ENCODE assay signal across 15 mouse cellular contexts in genomic region chr5:146307046-146307743, GRCm38 (mm10).
DNase-seq lines count a peak whose midpoint lies in the region; ATAC-seq and TF ChIP-seq lines count a peak whose summit lies in the region.
"Had no signal": no experiment of that assay in that cellular context is flagged by ENCODE, and none has a peak within 500 bp of the region (broad histone marks: within the 10 kb centered on the region; RNA-seq: fewer than 3 reads in every experiment).

No protein-coding gene starts in this region.

- DNase-seq in adrenal gland, postnatal 10 days: peak; percentile 25
- DNase-seq in adrenal gland, adult (ENCODE audit: inconsistent age in 2 of 2, low spot score in 1 of 2): no peak
- DNase-seq in MEL (ENCODE audit: low read depth, low spot score): peak; percentile 84
- DNase-seq in liver, embryonic 11.5 days (ENCODE audit: low spot score): no peak
- peak; percentile 85 for DNase-seq in lung, postnatal 0 days (ENCODE audit: low spot score)
- DNase-seq in midbrain, embryonic 14.5 days: no peak
- DNase-seq in limb, embryonic 10.5 days (ENCODE audit: low spot score): no peak
- DNase-seq: cerebellum, adult 9-10 months; heart, adult 2 months; kidney, adult 9 months had no signal

- peak in 1 of 2 experiments; percentile 14; a peak in 1 of 4 replicates for TF ChIP-seq POLR2A in MEL (IDR thresholded peaks at IDR 0.05; ENCODE audit: control insufficient read depth in 1 of 2, insufficient read depth in 1 of 2, low read depth in 1 of 2, low read length in 2 of 2, poor library complexity in 1 of 2)

- WGBS in liver, embryonic 11.5 days: 64% methylated on average over 8 of the region's 8 CpGs
- 64% methylated on average over 8 of the region's 8 CpGs for WGBS in lung, postnatal 0 days
- 92% methylated on average over 8 of the region's 8 CpGs for WGBS in midbrain, embryonic 14.5 days
- 93% methylated on average over 8 of the region's 8 CpGs for WGBS in limb, embryonic 10.5 days

- ATAC-seq in liver, embryonic 11.5 days (replicated peaks; ENCODE audit: low FRiP score): peak; percentile 68
- peak; percentile 87 for ATAC-seq in lung, postnatal 0 days
- no peak for ATAC-seq in megakaryocyte progenitor cell, adult 5-6 weeks (replicated peaks; ENCODE audit: poor library complexity)
- ATAC-seq in midbrain, embryonic 14.5 days (ENCODE audit: low FRiP score, low TSS enrichment): no peak

- peaks cover 7 to 28% of the 10 kb centered on the region in 2 experiments; a peak in 3 of 4 replicates for H3K36me3 ChIP-seq in MEL (ENCODE audit: control insufficient read depth in 1 of 2, insufficient read depth in 2 of 2, low read length in 2 of 2)
- H3K36me3 ChIP-seq in liver, embryonic 11.5 days (ENCODE audit: control insufficient read depth, insufficient read depth, low read length): 0 out of 2 replicates have a peak, but pooled peaks cover 2% of the 10 kb centered on the region
- H3K36me3 ChIP-seq in lung, postnatal 0 days (ENCODE audit: insufficient read depth, low read length): no peaks in the 10 kb centered on the region
- peaks cover 12% of the 10 kb centered on the region for H3K36me3 ChIP-seq in midbrain, embryonic 14.5 days (ENCODE audit: control insufficient read depth, insufficient read depth, low read length)
- H3K36me3 ChIP-seq in limb, embryonic 10.5 days: peaks cover 38% of the 10 kb centered on the region

- H3K27me3 ChIP-seq in MEL (ENCODE audit: control insufficient read depth in 1 of 2, insufficient read depth in 2 of 2, low read length in 2 of 2): no peaks in the 10 kb centered on the region
- no peaks in the 10 kb centered on the region for H3K27me3 ChIP-seq in liver, embryonic 11.5 days (replicated peaks; ENCODE audit: control insufficient read depth, insufficient read depth, low read length)
- H3K27me3 ChIP-seq in lung, postnatal 0 days (replicated peaks; ENCODE audit: insufficient read depth, low read length): no peaks in the 10 kb centered on the region
- H3K27me3 ChIP-seq in midbrain, embryonic 14.5 days (ENCODE audit: control insufficient read depth, insufficient read depth, low read length): no peaks in the 10 kb centered on the region
- H3K27me3 ChIP-seq in limb, embryonic 10.5 days (ENCODE audit: low read depth, poor library complexity, severe bottlenecking): no peaks in the 10 kb centered on the region
- H3K27me3 ChIP-seq: hindbrain, embryonic 13.5 days; limb, embryonic 13.5 days; midbrain, embryonic 12.5 days had no signal

- TF ChIP-seq EP300 in MEL (IDR thresholded peaks at IDR 0.05; ENCODE audit: low read depth in 1 of 2, low read length in 2 of 2): peak; percentile 15 to 59; a peak in 2 of 4 replicates
- 0 out of 2 replicates have a peak, but pooled peaks have one; percentile 34 for TF ChIP-seq EP300 in lung, postnatal 0 days (IDR thresholded peaks at IDR 0.05)

- H3K4me2 ChIP-seq in liver, embryonic 11.5 days: peak overlapping the region; percentile 18; the same call in 1 of the 2 replicates
- no peak overlapping the region for H3K4me2 ChIP-seq in lung, postnatal 0 days (replicated peaks; ENCODE audit: low read depth, low read length)
- no peak overlapping the region for H3K4me2 ChIP-seq in midbrain, embryonic 14.5 days (ENCODE audit: low read length)
- H3K4me2 ChIP-seq: hindbrain, embryonic 13.5 days; limb, embryonic 13.5 days; midbrain, embryonic 12.5 days had no signal

- no peak for TF ChIP-seq CTCF in MEL (IDR thresholded peaks at IDR 0.05 in 2 of 3, conservative IDR thresholded peaks at IDR 0.05 in 1 of 3; ENCODE audit: control insufficient read depth in 1 of 3, insufficient read depth in 1 of 3, low read depth in 2 of 3, low read length in 3 of 3, poor library complexity in 1 of 3, severe bottlenecking in 1 of 3)
- TF ChIP-seq CTCF in lung, postnatal 0 days (IDR thresholded peaks at IDR 0.05): no peak

- peak overlapping the region; percentile 89 for H3K27ac ChIP-seq in MEL (ENCODE audit: control insufficient read depth, low read depth, low read length)
- H3K27ac ChIP-seq in liver, embryonic 11.5 days (ENCODE audit: low read depth, low read length): peak overlapping the region; percentile 93
- H3K27ac ChIP-seq in lung, postnatal 0 days (ENCODE audit: low read length): peak overlapping the region; percentile 72
- no peak overlapping the region for H3K27ac ChIP-seq in midbrain, embryonic 14.5 days (replicated peaks; ENCODE audit: low read depth, low read length)
- no peak overlapping the region for H3K27ac ChIP-seq in limb, embryonic 10.5 days
- H3K27ac ChIP-seq: forebrain, embryonic 10.5 days; heart, adult 2 months; hindbrain, embryonic 13.5 days; limb, embryonic 13.5 days; midbrain, embryonic 12.5 days had no signal

- H3K79me2 ChIP-seq in MEL (ENCODE audit: control insufficient read depth, insufficient read depth, low read length, poor library complexity): no peaks in the 10 kb centered on the region

- no peak for TF ChIP-seq RAD21 in MEL (IDR thresholded peaks at IDR 0.05; ENCODE audit: low read depth, low read length)

- H3K4me1 ChIP-seq in MEL (ENCODE audit: control insufficient read depth in 1 of 2, insufficient read depth in 2 of 2, low read length in 2 of 2): peaks cover 19 to 26% of the 10 kb centered on the region in 2 experiments
- peaks cover 16% of the 10 kb centered on the region for H3K4me1 ChIP-seq in liver, embryonic 11.5 days (replicated peaks; ENCODE audit: control insufficient read depth, insufficient read depth, low read length)
- H3K4me1 ChIP-seq in lung, postnatal 0 days (ENCODE audit: insufficient read depth, low read depth, low read length): no peaks in the 10 kb centered on the region; the same call in 1 of the 2 replicates
- H3K4me1 ChIP-seq in midbrain, embryonic 14.5 days (ENCODE audit: control insufficient read depth, insufficient read depth, low read length): no peaks in the 10 kb centered on the region
- H3K4me1 ChIP-seq in limb, embryonic 10.5 days: no peaks in the 10 kb centered on the region
- H3K4me1 ChIP-seq: forebrain, embryonic 10.5 days; hindbrain, embryonic 13.5 days; limb, embryonic 13.5 days; midbrain, embryonic 12.5 days had no signal

- H3K4me3 ChIP-seq in MEL (ENCODE audit: control insufficient read depth in 1 of 2, insufficient read depth in 1 of 2, low read depth in 2 of 2, low read length in 2 of 2): peak overlapping the region in 1 of 2 experiments; percentile 4; a peak in 2 of 4 replicates
- H3K4me3 ChIP-seq in liver, embryonic 11.5 days (ENCODE audit: low read depth, low read length): no peak overlapping the region
- H3K4me3 ChIP-seq in lung, postnatal 0 days (ENCODE audit: low read depth, low read length): no peak overlapping the region
- H3K4me3 ChIP-seq in midbrain, embryonic 14.5 days (replicated peaks; ENCODE audit: low read depth, low read length): no peak overlapping the region
- no peak overlapping the region for H3K4me3 ChIP-seq in limb, embryonic 10.5 days
- H3K4me3 ChIP-seq: forebrain, embryonic 10.5 days; heart, adult 2 months; hindbrain, embryonic 13.5 days; limb, embryonic 13.5 days; midbrain, embryonic 12.5 days had no signal

- H3K9me3 ChIP-seq in MEL (replicated peaks; ENCODE audit: insufficient read depth, low read length): no peaks in the 10 kb centered on the region
- peaks cover 3% of the 10 kb centered on the region; the same call in 1 of the 2 replicates for H3K9me3 ChIP-seq in liver, embryonic 11.5 days (ENCODE audit: control insufficient read depth, low read length)
- H3K9me3 ChIP-seq in lung, postnatal 0 days (ENCODE audit: low read length): no peaks in the 10 kb centered on the region
- H3K9me3 ChIP-seq in midbrain, embryonic 14.5 days (ENCODE audit: control insufficient read depth, low read length): no peaks in the 10 kb centered on the region
- no peaks in the 10 kb centered on the region for H3K9me3 ChIP-seq in limb, embryonic 10.5 days (replicated peaks)
- H3K9me3 ChIP-seq: forebrain, embryonic 10.5 days; hindbrain, embryonic 13.5 days; limb, embryonic 13.5 days; midbrain, embryonic 12.5 days had no signal

- peak overlapping the region; percentile 32 for H3K9ac ChIP-seq in MEL (ENCODE audit: control insufficient read depth, low read depth, low read length, poor library complexity, severe bottlenecking)
- no peak overlapping the region for H3K9ac ChIP-seq in liver, embryonic 11.5 days (ENCODE audit: low read depth, low read length)
- H3K9ac ChIP-seq in lung, postnatal 0 days (replicated peaks; ENCODE audit: low read depth): no peak overlapping the region
- H3K9ac ChIP-seq in midbrain, embryonic 14.5 days (replicated peaks; ENCODE audit: low read length): no peak overlapping the region
- H3K9ac ChIP-seq: hindbrain, embryonic 13.5 days; limb, embryonic 13.5 days; midbrain, embryonic 12.5 days had no signal

TF ChIP-seq in MEL, 35 proteins besides CTCF, POLR2A, EP300 and RAD21:
- no peak for TF ChIP-seq ELF1 (IDR thresholded peaks at IDR 0.05; ENCODE audit: low read depth, low read length)
- TF ChIP-seq MEF2A (IDR thresholded peaks at IDR 0.05; ENCODE audit: extremely low read depth, insufficient replicate concordance, low read depth, low read length, poor library complexity, severe bottlenecking): no peak
- peak; percentile 39 for TF ChIP-seq ETS1 (IDR thresholded peaks at IDR 0.05; ENCODE audit: low read depth, low read length)
- TF ChIP-seq POLR2AphosphoS2 (IDR thresholded peaks at IDR 0.05; ENCODE audit: low read length): peak; percentile 29
- no peak for TF ChIP-seq USF1 (IDR thresholded peaks at IDR 0.05; ENCODE audit: low read depth, low read length)
- no peak for TF ChIP-seq ZMIZ1 (IDR thresholded peaks at IDR 0.05; ENCODE audit: low read depth, low read length)
- no peak for TF ChIP-seq ZC3H11A (IDR thresholded peaks at IDR 0.05; ENCODE audit: low read depth, low read length)
- no peak for TF ChIP-seq KAT2A (conservative IDR thresholded peaks at IDR 0.05; ENCODE audit: low read depth, low read length)
- no peak for TF ChIP-seq TCF12 (IDR thresholded peaks at IDR 0.05; ENCODE audit: low read depth, low read length)
- TF ChIP-seq TBP (IDR thresholded peaks at IDR 0.05; ENCODE audit: low read depth, low read length): 0 out of 2 replicates have a peak, but pooled peaks have one; percentile 12
- TF ChIP-seq SIN3A (IDR thresholded peaks at IDR 0.05; ENCODE audit: low read length): no peak
- no peak for TF ChIP-seq GATA1 (IDR thresholded peaks at IDR 0.05; ENCODE audit: low read depth, low read length)
- no peak for TF ChIP-seq TAL1 (IDR thresholded peaks at IDR 0.05; ENCODE audit: low read length)
- no peak for TF ChIP-seq E2F4 (IDR thresholded peaks at IDR 0.05; ENCODE audit: borderline replicate concordance, low read depth, low read length)
- 0 out of 2 replicates have a peak, but pooled peaks have one; percentile 27 for TF ChIP-seq UBTF (IDR thresholded peaks at IDR 0.05; ENCODE audit: borderline replicate concordance, insufficient read depth, low read depth, low read length)
- TF ChIP-seq CHD1 (IDR thresholded peaks at IDR 0.05; ENCODE audit: low read depth, low read length): no peak
- no peak for TF ChIP-seq NELFE (IDR thresholded peaks at IDR 0.05; ENCODE audit: low read depth, low read length)
- TF ChIP-seq MYC (IDR thresholded peaks at IDR 0.05; ENCODE audit: low read depth, low read length): no peak
- no peak for TF ChIP-seq RCOR1 (IDR thresholded peaks at IDR 0.05; ENCODE audit: low read depth, low read length)
- no peak for TF ChIP-seq GABPA (IDR thresholded peaks at IDR 0.05; ENCODE audit: low read depth, low read length)

Comparison
In these comparisons a context has a peak if more than half of its experiments do, and no peak if none do; other contexts are left out.
1. DNase-seq: peak in adrenal gland, postnatal 10 days (single experiment), MEL (single experiment) and lung, postnatal 0 days (single experiment); none in adrenal gland, adult (0 of 2), liver, embryonic 11.5 days (single experiment), midbrain, embryonic 14.5 days (single experiment) and limb, embryonic 10.5 days (single experiment).
2. H3K27ac ChIP-seq: peak in MEL (single experiment), liver, embryonic 11.5 days (single experiment) and lung, postnatal 0 days (single experiment); none in midbrain, embryonic 14.5 days (single experiment) and limb, embryonic 10.5 days (single experiment).
3. ATAC-seq: peak in liver, embryonic 11.5 days (single experiment) and lung, postnatal 0 days (single experiment); none in megakaryocyte progenitor cell, adult 5-6 weeks (single experiment) and midbrain, embryonic 14.5 days (single experiment).